Mouse (Mus musculus) stomach, postnatal 0 days (tissue): ENCODE results near the gene Dnajb7. TPM values are rescaled to one million over a fixed set of nuclear protein-coding genes. Genes with fewer than 3 reads are reported as not detected.
A peak's percentile ranks its signal among the peaks of the same experiment; 100 is the strongest.

Experiments used
- ATAC-seq: fragments of 200-750 bp; cut with Nextera tagmentation; 2 replicates; pipeline ENCODE4 v1.8.0; 2017; ENCODE audit not compliant: low FRiP score, low TSS enrichment
- DNase-seq: peaks from one replicate; pipeline ENCODE4 v3.0.0-alpha.2; 2016; ENCODE audit warnings: low spot score
- H3K27ac ChIP-seq: fragments of 300-500 bp; sonication (generic); replicated peaks from 2 replicates; pipeline ENCODE4 v1.5.1; 2014; ENCODE audit warnings: mild to moderate bottlenecking, control low read depth
- H3K27me3 ChIP-seq: fragments of 300-500 bp; sonication (generic); 2 replicates; pipeline ENCODE4 v1.6.1; 2014; ENCODE audit warnings: low read length; ENCODE audit not compliant: control insufficient read depth, insufficient read depth
- H3K36me3 ChIP-seq: fragments of 300-500 bp; sonication (generic); 2 replicates; pipeline ENCODE4 v1.6.1; 2014; ENCODE audit warnings: low read length, mixed read lengths; ENCODE audit not compliant: control insufficient read depth, insufficient read depth
- H3K4me1 ChIP-seq: fragments of 300-500 bp; sonication (generic); replicated peaks from 2 replicates; pipeline ENCODE4 v1.6.1; 2014; ENCODE audit warnings: antibody characterized with exemption; ENCODE audit not compliant: control insufficient read depth, insufficient read depth
- H3K4me2 ChIP-seq: fragments of 300-500 bp; sonication (generic); replicated peaks from 2 replicates; pipeline ENCODE4 v1.6.1; 2014; ENCODE audit warnings: low read depth, mild to moderate bottlenecking, control low read depth, moderate library complexity
- H3K4me3 ChIP-seq: fragments of 300-500 bp; sonication (generic); 2 replicates; pipeline ENCODE4 v1.5.1; 2014; ENCODE audit warnings: low read depth, low read length, control low read depth
- H3K9ac ChIP-seq: fragments of 300-500 bp; sonication (generic); 2 replicates; pipeline ENCODE4 v1.6.1; 2014; ENCODE audit warnings: mild to moderate bottlenecking, low read length, control low read depth, mixed read lengths
- H3K9me3 ChIP-seq: fragments of 300-500 bp; sonication (generic); 2 replicates; pipeline ENCODE4 v1.6.1; 2016; ENCODE audit warnings: low read length; ENCODE audit not compliant: control insufficient read depth
- CTCF ChIP-seq: IDR thresholded peaks from 2 replicates; pipeline ENCODE4 v1.5.1; 2016; ENCODE audit warnings: antibody characterized with exemption, low read depth, mild to moderate bottlenecking, moderate library complexity
- EP300 ChIP-seq: optimal IDR thresholded peaks from 2 replicates; pipeline ENCODE3; 2016; ENCODE audit warnings: antibody characterized with exemption
- WGBS: fragments of 180-500 bp; shearing (Covaris S2); extraction: QIAGEN DNeasy Blood & Tissue Kit; methylation state at CpG from one replicate; pipeline ENCODE4 v1.1.7; 2014; 5-methylcytosine and 5-hydroxymethylcytosine counted together
- polyA plus RNA-seq: library from polyadenylated mRNA; unstranded; fragments of >200 nt; fragmentation: Nextera tagmentation; extraction: Ambion mirVana; gene quantifications from 2 replicates; pipeline ENCODE4 v1.2.1, GENCODE M21; 2015

The Dnajb7 gene
- polyA plus RNA-seq = 0.56 and 0.70 TPM in 2 replicates

DNA sequence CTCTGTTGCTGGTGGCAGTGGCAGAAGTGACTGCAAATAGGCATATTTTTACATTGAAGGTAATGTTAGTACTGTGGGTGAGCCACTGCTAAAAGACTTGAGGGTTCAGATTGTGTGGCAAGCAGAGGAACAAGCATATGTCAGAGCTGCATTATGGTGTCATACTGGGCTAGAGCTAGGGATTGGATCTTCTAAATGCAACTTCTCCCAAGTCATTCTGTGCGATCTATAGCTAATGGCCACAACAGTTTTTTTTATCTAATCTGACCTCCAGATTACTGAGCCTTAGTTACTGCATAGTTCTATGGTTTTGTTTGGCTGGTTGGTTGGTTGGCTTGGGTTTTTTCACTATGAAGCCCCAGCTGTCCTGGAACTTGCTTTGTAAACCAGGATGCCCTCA lies at the start of gene Dnajb7:
TSS of gene Dnajb7 (minus strand) at position 101 of the 400 bp plus-strand sequence.
- Histone ChIP-seq H3K36me3 (no peaks in the 10 kb centered on the region), H3K27ac (no peak within 1 kb of the TSS), H3K4me2 (no peak within 1 kb of the TSS), H3K4me1 (no peaks in the 10 kb centered on the region), H3K9ac (no peak within 1 kb of the TSS), H3K27me3 (no peaks in the 10 kb centered on the region), H3K9me3 (no peaks in the 10 kb centered on the region), H3K4me3 (no peak within 1 kb of the TSS)
- WGBS = 92% methylated on average over 1 of the region's 1 CpGs
- TF ChIP-seq CTCF (no peak), EP300 (no peak)
- DNase-seq (no peak), ATAC-seq (no peak)

DNA sequence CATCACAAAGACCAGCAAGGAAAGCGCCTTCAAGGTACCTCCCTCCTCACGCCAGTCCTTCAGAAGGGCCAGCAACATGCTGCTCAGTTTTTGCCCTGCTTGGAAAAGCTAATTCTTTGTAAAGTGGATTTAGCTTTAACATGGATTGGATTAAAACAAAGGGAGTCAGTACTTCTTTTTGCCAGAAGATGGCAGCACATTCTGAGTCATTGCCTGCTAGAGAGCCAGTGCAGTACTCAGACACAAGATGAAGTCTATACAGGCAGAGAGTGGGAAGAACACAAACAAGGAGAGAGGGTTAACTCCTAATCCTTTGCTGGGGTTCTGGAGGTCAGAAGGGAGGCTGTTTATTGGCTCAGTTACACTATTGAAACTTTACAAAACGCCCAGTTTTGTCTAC lies 40.4 kb upstream of the Dnajb7 start:
- no peaks in the 10 kb centered on the region for H3K9me3 ChIP-seq
- DNase-seq = peak; percentile 43
- peaks cover 9% of the 10 kb centered on the region for H3K36me3 ChIP-seq
- H3K27ac ChIP-seq = no peak overlapping the region
- H3K4me2 ChIP-seq = no peak overlapping the region
- 35% methylated on average over 3 of the region's 3 CpGs for WGBS
- TF ChIP-seq EP300 = no peak
- peak; percentile 90 for TF ChIP-seq CTCF
- no peak overlapping the region for H3K4me3 ChIP-seq
- H3K4me1 ChIP-seq = no peaks in the 10 kb centered on the region
- ATAC-seq = peak; percentile 77; the same call in 1 of the 2 replicates
- no peaks in the 10 kb centered on the region for H3K27me3 ChIP-seq
- no peak overlapping the region for H3K9ac ChIP-seq

DNA sequence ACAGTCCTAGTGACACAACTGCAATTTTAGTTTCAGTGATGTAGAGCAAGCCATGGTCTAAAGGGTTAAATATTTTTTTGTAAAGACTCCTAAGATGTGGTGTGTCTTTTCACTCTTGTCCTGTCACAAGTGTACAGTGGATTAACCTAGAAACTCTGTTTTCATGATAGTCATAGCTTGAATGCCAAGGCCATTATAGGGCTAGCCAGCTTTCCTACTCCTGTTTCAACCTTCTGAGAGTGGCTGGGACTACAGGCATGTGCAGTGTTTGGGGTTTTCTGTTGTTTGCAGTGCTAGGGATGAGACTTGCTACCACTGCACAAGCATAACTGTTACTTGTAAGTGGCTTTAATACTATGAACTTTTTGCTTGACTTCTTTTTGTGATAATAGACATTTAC lies 31.1 kb upstream of the Dnajb7 start:
- Histone ChIP-seq H3K4me2 (no peak overlapping the region), H3K4me3 (no peak overlapping the region), H3K4me1 (no peaks in the 10 kb centered on the region), H3K27me3 (no peaks in the 10 kb centered on the region), H3K36me3 (peaks cover 8% of the 10 kb centered on the region; the same call in 1 of the 2 replicates), H3K9ac (no peak overlapping the region), H3K9me3 (no peaks in the 10 kb centered on the region), H3K27ac (no peak overlapping the region)
- ATAC-seq = no peak
- TF ChIP-seq CTCF (no peak), EP300 (no peak)
- no peak for DNase-seq

DNA sequence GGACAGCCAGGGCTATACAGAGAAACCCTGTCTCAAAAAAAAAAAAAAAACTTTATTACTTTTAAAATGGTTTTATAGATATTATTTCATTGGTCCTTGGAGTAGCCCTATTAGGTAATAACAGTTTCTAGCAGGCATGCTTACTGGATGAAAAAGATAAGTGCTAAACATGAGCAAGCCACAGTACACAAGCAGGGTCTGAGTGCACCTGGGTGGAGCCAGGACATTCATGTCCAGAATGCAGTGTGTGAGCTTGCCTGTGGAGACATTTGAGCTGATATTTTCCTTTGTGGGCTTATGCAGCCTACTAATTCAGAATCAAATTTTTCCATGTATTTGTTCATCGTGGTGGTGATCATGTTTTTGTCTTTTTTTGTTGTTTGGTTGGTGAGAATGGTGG lies 30.2 kb upstream of the Dnajb7 start:
- ATAC-seq (no peak), DNase-seq (no peak)
- Histone ChIP-seq H3K4me3 (no peak overlapping the region), H3K9me3 (no peaks in the 10 kb centered on the region), H3K4me1 (no peaks in the 10 kb centered on the region), H3K9ac (no peak overlapping the region), H3K27ac (no peak overlapping the region), H3K36me3 (peaks cover 7% of the 10 kb centered on the region; the same call in 1 of the 2 replicates), H3K27me3 (no peaks in the 10 kb centered on the region), H3K4me2 (no peak overlapping the region)
- 95% methylated on average over 1 of the region's 1 CpGs for WGBS
- TF ChIP-seq CTCF = no peak

DNA sequence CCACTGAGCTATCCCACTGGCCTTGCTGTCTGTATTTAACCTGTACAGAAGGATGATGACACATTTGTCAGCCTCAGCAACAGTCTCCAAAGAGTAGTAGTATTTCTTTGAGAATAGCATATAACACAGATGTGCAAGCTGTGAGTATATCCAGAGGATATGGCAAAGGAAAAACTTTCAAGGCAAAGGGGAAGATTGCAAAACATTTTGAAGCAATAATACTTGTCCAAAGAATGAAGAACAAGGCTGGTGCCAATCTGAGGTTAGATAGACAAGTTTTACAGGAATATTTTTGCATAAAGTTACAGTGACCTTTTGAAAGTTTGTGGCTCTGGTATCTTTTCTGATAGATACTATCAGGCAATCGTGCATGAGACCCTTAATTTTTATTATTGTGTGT lies 23.1 kb upstream of the Dnajb7 start:
- no peak for DNase-seq
- 78% methylated on average over 1 of the region's 1 CpGs for WGBS
- Histone ChIP-seq H3K27me3 (no peaks in the 10 kb centered on the region), H3K36me3 (no peaks in the 10 kb centered on the region; the same call in 1 of the 2 replicates), H3K9me3 (no peaks in the 10 kb centered on the region), H3K4me3 (no peak overlapping the region), H3K4me2 (no peak overlapping the region), H3K4me1 (no peaks in the 10 kb centered on the region), H3K27ac (no peak overlapping the region), H3K9ac (no peak overlapping the region)
- ATAC-seq = no peak
- TF ChIP-seq EP300 = no peak
- TF ChIP-seq CTCF = no peak

DNA sequence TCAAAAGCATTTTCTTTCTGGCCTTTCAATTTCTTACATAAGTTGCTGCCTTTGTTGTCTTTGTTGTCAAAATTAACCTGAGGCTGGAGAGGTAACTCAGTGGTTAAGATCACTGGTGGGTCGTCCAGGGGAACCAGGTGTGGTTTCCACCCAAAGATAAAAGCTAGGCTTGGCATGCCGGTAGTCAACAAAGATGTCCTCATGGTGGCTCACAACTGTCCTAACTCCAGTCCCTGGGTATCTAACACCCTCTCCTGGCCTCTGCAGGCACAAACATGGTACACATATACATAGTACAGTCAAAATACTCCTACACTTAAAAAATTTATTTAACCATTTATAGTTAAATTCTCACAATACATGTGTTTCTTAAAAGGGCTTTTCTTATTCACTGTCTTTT lies 19.8 kb upstream of the Dnajb7 start:
- 66% methylated on average over 2 of the region's 2 CpGs for WGBS
- H3K27ac ChIP-seq = no peak overlapping the region
- no peak for DNase-seq

More for the DNA sequence above, 19.8 kb upstream of the Dnajb7 start:
- H3K4me2 ChIP-seq = no peak overlapping the region
- H3K9me3 ChIP-seq = no peaks in the 10 kb centered on the region
- TF ChIP-seq CTCF (peak; percentile 42), EP300 (no peak)
- no peak overlapping the region for H3K9ac ChIP-seq
- H3K4me1 ChIP-seq = no peaks in the 10 kb centered on the region
- no peaks in the 10 kb centered on the region; the same call in 1 of the 2 replicates for H3K36me3 ChIP-seq
- no peaks in the 10 kb centered on the region for H3K27me3 ChIP-seq
- ATAC-seq = no peak
- H3K4me3 ChIP-seq = no peak overlapping the region
